Mouse (Mus musculus) kidney, embryonic 15.5 days (tissue): ENCODE measurements at regions not wholly inside any gene's neighbourhood (a gene's known extent, or its start where the extent isn't known, plus 50 kb on each side); places are given as distances from the start of the nearest gene placed in this dataset.

Experiments
- ATAC-seq: fragments of 200-750 bp; cut with Nextera tagmentation; replicated peaks from 2 replicates; pipeline ENCODE4 v1.8.0; 2017; ENCODE audit warnings: moderate TSS enrichment; ENCODE audit not compliant: low FRiP score
- H3K27ac ChIP-seq: fragments of 300-500 bp; sonication (generic); 2 replicates; pipeline ENCODE4 v1.5.1; 2015; ENCODE audit warnings: mild to moderate bottlenecking, inconsistent platforms
- H3K27me3 ChIP-seq: fragments of 300-500 bp; sonication (generic); 2 replicates; pipeline ENCODE4 v1.6.1; 2015; ENCODE audit warnings: inconsistent platforms
- H3K36me3 ChIP-seq: fragments of 300-500 bp; sonication (generic); 2 replicates; pipeline ENCODE4 v1.6.1; 2015; ENCODE audit warnings: inconsistent platforms
- H3K4me1 ChIP-seq: fragments of 300-500 bp; sonication (generic); 2 replicates; pipeline ENCODE4 v1.6.1; 2015; ENCODE audit warnings: inconsistent platforms
- H3K4me2 ChIP-seq: fragments of 300-500 bp; sonication (generic); 2 replicates; pipeline ENCODE4 v1.6.1; 2015; ENCODE audit warnings: moderate library complexity, mild to moderate bottlenecking, inconsistent platforms
- H3K4me3 ChIP-seq: fragments of 300-500 bp; sonication (generic); replicated peaks from 2 replicates; pipeline ENCODE4 v1.5.1; 2015; ENCODE audit warnings: mild to moderate bottlenecking, inconsistent platforms
- H3K9ac ChIP-seq: fragments of 300-500 bp; sonication (generic); 2 replicates; pipeline ENCODE4 v1.6.1; 2015; ENCODE audit warnings: mild to moderate bottlenecking, inconsistent platforms
- H3K9me3 ChIP-seq: fragments of 300-500 bp; sonication (generic); replicated peaks from 2 replicates; pipeline ENCODE4 v1.6.1; 2016; ENCODE audit warnings: inconsistent platforms
- WGBS: fragments of 180-500 bp; shearing (Covaris S2); methylation state at CpG from one replicate; pipeline ENCODE4 v1.1.7; 2015; ENCODE audit warnings: mixed read lengths; 5-methylcytosine and 5-hydroxymethylcytosine counted together

DNA sequence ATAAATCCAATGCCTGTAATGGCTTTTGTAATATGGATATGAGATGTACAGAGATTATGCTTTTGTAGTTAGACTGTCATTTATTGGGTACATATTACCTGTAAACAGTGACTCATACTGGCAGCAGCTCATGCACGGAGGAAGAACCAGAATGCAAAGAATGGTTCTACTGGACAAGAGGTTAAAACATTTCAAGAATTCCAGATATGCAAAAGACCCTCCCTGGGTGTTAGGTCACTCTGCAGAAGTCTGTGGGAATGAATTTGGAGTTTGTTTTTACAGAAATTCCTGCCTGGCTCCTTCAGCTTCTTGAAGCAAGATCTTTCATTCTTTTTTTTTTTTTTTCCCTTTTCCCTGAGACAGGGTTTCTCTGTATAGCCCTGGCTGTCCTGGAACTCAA lies 276.7 kb downstream of the Wdr20rt start:
- Histone ChIP-seq H3K9me3 (no peaks in the 10 kb centered on the region), H3K4me2 (no peak overlapping the region), H3K4me3 (no peak overlapping the region), H3K27me3 (no peaks in the 10 kb centered on the region), H3K36me3 (no peaks in the 10 kb centered on the region), H3K4me1 (no peaks in the 10 kb centered on the region), H3K9ac (no peak overlapping the region), H3K27ac (no peak overlapping the region)
- no peak for ATAC-seq
- WGBS = 45% methylated on average over 1 of the region's 1 CpGs

DNA sequence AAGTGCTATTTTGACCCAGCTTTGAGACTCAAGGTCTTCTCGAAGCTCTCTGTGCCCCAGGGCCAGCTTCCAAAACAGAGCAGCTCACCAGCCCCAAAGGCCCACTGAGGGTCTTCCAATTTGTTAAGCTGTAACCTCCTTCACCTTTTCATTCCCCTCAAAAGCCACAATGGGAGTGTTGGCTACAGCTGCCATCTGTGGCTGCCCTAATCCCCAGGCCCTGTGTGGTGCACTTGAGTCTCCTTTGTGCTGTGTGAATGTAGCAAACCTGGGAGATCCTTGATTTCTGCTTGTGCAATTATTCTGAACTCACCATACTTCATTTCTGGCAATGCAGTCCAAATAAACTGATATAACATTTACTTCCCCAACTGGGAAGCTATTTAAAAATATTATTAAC lies 287.8 kb downstream of the Wdr20rt start:
- no peaks in the 10 kb centered on the region for H3K27me3 ChIP-seq
- no peaks in the 10 kb centered on the region for H3K9me3 ChIP-seq
- 87% methylated on average over 1 of the region's 1 CpGs for WGBS
- H3K4me2 ChIP-seq = no peak overlapping the region
- no peak for ATAC-seq
- H3K27ac ChIP-seq = no peak overlapping the region
- no peak overlapping the region for H3K9ac ChIP-seq
- no peaks in the 10 kb centered on the region for H3K36me3 ChIP-seq
- no peaks in the 10 kb centered on the region for H3K4me1 ChIP-seq
- no peak overlapping the region for H3K4me3 ChIP-seq

DNA sequence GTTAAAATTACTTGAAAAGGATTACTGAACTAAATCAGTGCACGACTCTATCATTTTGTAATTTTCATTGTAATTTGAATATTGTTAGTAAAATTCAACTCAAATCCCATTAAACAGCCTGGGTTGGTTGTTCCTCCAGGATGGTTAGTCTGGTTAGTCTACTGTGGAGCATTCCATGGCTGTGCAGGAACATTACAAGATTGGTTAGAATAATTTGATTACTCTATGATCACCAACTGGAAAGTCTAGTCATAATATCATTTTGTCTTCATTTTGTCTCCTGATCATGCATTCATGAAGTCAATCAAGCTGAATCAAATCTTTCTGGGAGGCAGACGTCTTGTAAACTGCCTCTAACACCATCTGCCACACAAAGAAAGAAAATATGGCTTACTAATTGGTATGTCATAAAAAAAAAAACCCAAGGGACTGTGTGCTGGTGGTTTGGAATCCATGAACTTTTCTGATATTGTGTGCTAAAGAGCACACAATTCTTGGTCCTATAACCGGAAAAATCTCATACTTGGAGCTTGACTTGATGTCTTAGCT lies 308.9 kb downstream of the Wdr20rt start:
- H3K9ac ChIP-seq = no peak overlapping the region
- no peak for ATAC-seq

DNA sequence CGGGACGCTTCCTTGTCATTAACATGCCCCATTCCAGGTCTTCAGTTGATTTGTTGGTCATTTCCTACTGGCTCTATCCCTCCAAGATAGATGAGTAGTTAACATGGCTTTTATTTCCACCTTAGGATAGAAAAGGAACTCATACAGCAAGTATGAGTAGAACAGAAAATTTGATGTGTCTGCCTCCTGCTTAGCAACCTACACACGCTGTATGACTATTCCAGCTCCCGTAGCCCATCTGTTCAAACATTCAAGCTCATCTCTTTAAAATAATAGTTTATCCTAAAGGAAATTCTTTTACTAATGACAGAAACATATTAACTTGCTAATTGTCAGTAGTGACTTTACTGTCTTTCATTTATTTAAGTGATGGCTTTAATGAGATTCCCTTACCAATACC lies 323.0 kb downstream of the Wdr20rt start:
- ATAC-seq = no peak
- H3K36me3 ChIP-seq = no peaks in the 10 kb centered on the region
- H3K27me3 ChIP-seq = no peaks in the 10 kb centered on the region
- WGBS = 91% methylated on average over 4 of the region's 4 CpGs
- no peak overlapping the region for H3K9ac ChIP-seq
- no peak overlapping the region for H3K27ac ChIP-seq
- H3K4me2 ChIP-seq = no peak overlapping the region
- no peak overlapping the region for H3K4me3 ChIP-seq
- no peaks in the 10 kb centered on the region for H3K9me3 ChIP-seq
- no peaks in the 10 kb centered on the region for H3K4me1 ChIP-seq

More for the DNA sequence above, 308.9 kb downstream of the Wdr20rt start:
- H3K36me3 ChIP-seq = no peaks in the 10 kb centered on the region
- WGBS = 77% methylated on average over 3 of the region's 3 CpGs
- no peaks in the 10 kb centered on the region for H3K9me3 ChIP-seq
- no peak overlapping the region for H3K27ac ChIP-seq
- H3K4me1 ChIP-seq = no peaks in the 10 kb centered on the region
- H3K4me3 ChIP-seq = no peak overlapping the region
- no peak overlapping the region for H3K4me2 ChIP-seq
- H3K27me3 ChIP-seq = no peaks in the 10 kb centered on the region

DNA sequence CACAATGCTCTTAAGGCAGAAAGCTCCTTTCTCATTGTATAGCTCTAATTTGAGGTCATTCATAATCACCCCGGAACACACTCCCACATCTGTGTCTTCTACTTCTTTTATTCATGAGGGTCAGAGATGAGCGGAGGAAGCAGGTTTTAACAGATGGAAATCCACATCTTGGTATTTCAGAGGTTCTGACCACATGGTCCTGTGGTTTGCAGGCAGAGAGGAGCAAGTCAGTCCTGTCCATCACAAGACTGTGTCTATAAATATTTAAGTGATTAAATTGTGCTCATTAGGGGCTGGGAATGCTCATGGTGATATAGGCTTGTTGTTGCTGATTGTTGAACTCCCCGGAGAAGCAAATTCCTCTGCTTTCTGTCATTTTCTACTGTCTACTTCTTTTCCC lies 326.9 kb downstream of the Wdr20rt start:
- Histone ChIP-seq H3K4me1 (no peaks in the 10 kb centered on the region), H3K27me3 (no peaks in the 10 kb centered on the region), H3K27ac (no peak overlapping the region), H3K4me3 (no peak overlapping the region), H3K9me3 (no peaks in the 10 kb centered on the region), H3K9ac (no peak overlapping the region), H3K36me3 (no peaks in the 10 kb centered on the region), H3K4me2 (no peak overlapping the region)
- whole genome bisulfite sequencing = 93% methylated on average over 3 of the region's 3 CpGs
- ATAC-seq = no peak

DNA sequence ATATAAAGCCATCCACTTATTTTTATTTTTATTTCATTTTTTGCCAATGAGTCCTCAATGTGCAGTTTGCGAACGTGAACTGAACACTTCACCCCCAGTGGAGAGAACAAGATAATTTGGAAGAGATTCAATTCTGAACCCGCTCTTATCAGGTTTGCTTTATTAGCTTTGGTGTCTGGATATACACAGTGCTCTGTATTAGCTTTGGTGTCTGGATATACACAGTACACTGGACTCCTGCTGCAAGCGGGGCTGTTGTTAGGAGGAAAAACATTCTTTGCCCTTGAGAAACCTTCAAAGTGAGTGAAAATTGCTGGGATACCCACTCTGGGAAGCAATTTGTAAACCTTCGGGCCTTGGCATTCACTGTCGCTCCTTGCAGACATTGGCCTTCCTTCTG lies 333.7 kb downstream of the Wdr20rt start:
- no peak overlapping the region for H3K9ac ChIP-seq
- no peaks in the 10 kb centered on the region for H3K27me3 ChIP-seq
- no peak for ATAC-seq
- H3K36me3 ChIP-seq = no peaks in the 10 kb centered on the region
- WGBS = 85% methylated on average over 6 of the region's 6 CpGs
- no peaks in the 10 kb centered on the region for H3K4me1 ChIP-seq
- H3K9me3 ChIP-seq = no peaks in the 10 kb centered on the region
- no peak overlapping the region for H3K4me3 ChIP-seq
- no peak overlapping the region for H3K27ac ChIP-seq
- no peak overlapping the region for H3K4me2 ChIP-seq

DNA sequence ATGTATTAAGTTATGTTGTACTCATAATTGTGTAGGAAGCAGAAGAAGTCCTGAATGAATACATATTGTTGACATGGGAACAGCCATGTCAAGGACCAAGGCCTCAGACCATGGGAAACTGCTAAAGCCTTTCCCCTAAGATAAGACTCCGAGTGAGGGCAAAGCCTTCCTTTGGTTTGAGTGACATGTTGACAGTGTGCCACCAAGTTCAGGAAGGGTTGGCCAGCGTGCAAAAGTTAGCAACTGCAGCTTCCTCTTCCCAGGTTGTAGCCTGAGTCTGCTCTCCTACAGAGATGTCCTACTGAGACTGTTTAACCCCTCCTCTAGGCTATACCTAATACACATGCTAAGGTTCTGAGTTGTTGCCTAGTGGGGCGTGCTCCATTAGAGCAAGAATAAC lies 334.5 kb downstream of the Wdr20rt start:
- no peak for ATAC-seq
- no peak overlapping the region for H3K9ac ChIP-seq
- no peaks in the 10 kb centered on the region for H3K36me3 ChIP-seq
- 77% methylated on average over 3 of the region's 3 CpGs for WGBS
- H3K27me3 ChIP-seq = no peaks in the 10 kb centered on the region
- H3K4me2 ChIP-seq = no peak overlapping the region
- no peaks in the 10 kb centered on the region for H3K4me1 ChIP-seq
- H3K9me3 ChIP-seq = no peaks in the 10 kb centered on the region
- no peak overlapping the region for H3K4me3 ChIP-seq
- no peak overlapping the region for H3K27ac ChIP-seq

DNA sequence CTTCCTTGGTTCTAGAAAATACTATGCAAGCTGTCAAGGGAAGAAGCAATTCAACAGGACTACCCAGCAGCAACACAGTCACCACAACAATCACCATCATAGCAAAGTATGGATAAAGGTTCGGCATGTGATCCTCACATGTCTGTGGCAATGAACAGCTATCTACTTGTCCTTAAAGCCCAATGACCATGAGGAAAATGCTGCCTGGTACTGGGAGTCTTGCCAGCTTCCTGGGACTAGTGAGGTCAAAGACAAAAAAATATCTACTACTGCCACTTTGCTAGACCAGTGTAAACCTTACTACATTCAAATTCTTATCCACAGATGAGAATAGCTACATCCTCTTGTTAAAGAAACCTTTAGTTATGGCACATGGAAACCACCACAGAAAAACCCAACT lies 346.3 kb downstream of the Wdr20rt start:
- ATAC-seq = no peak
- 91% methylated on average over 1 of the region's 1 CpGs for WGBS
- no peak overlapping the region for H3K9ac ChIP-seq
- H3K27me3 ChIP-seq = no peaks in the 10 kb centered on the region
- H3K36me3 ChIP-seq = no peaks in the 10 kb centered on the region
- no peak overlapping the region for H3K4me3 ChIP-seq
- H3K27ac ChIP-seq = no peak overlapping the region
- no peak overlapping the region for H3K4me2 ChIP-seq
- no peaks in the 10 kb centered on the region for H3K9me3 ChIP-seq
- no peaks in the 10 kb centered on the region for H3K4me1 ChIP-seq

DNA sequence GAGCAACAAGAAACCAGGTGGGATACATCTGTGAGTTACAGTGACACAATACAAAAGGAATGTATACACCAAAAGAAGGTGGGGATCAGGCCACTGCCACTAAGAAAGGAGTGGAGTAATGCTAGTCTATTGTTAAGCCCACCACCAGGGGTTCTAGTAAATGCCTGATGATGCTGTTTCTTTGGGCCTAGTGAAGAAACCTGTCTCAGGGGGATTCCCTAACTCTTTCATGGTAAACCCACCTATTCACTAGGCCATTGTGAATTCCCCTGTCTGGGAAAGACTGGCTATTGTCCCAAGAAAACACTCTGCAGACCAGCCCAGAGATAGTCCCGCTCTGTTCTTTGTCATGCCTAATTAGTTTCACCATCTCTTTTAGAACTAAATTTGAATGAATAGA lies 368.2 kb downstream of the Wdr20rt start:
- Histone ChIP-seq H3K9ac (no peak overlapping the region), H3K9me3 (no peaks in the 10 kb centered on the region), H3K4me1 (no peaks in the 10 kb centered on the region), H3K4me2 (no peak overlapping the region), H3K36me3 (no peaks in the 10 kb centered on the region), H3K27ac (no peak overlapping the region), H3K4me3 (no peak overlapping the region), H3K27me3 (no peaks in the 10 kb centered on the region)
- ATAC-seq = no peak
- 57% methylated on average over 1 of the region's 1 CpGs for WGBS

DNA sequence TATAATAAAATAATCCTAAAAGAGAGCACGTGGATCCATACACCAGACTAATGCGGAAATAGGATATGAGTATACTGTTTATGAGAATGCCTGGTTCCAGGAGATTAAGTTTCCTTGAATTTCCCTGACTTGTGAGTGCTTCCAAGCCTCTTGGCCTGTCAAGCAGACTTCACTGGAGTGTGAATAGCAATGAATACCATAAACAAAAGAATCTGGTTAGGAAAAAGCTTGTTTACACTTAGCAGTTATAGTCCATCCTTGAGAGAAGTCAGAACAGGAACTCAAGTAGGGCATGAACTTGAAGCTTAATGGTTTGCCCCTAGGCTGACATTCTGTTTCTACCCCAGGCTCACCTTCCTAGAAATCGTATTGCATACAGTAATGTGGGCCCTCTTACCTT lies 368.8 kb downstream of the Wdr20rt start:
- Histone ChIP-seq H3K9ac (no peak overlapping the region), H3K4me2 (no peak overlapping the region), H3K9me3 (no peaks in the 10 kb centered on the region), H3K36me3 (no peaks in the 10 kb centered on the region), H3K27ac (no peak overlapping the region), H3K27me3 (no peaks in the 10 kb centered on the region), H3K4me1 (no peaks in the 10 kb centered on the region), H3K4me3 (no peak overlapping the region)
- 73% methylated on average over 3 of the region's 3 CpGs for WGBS
- no peak for ATAC-seq

DNA sequence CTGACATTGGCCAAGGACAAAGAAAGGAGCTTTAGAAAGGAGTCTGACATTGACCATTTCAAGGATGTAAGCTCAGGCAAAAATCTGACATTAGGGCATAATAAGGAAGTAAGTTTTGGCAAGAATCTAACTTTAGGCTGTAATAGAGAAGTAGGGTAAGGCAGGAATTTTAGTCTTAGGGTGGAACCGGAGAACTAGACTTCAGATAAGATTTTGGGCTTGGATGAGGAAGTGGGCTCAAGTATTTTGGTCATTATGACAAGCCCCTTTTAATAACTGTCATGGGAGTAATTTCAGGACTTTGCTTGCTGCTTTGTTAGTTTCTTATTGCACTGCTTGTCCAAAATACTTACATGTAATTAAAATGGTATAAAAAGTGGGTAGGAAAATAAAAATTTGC lies 418.9 kb downstream of the Wdr20rt start:
- no peaks in the 10 kb centered on the region for H3K27me3 ChIP-seq
- WGBS = 82% methylated on average over 1 of the region's 1 CpGs
- ATAC-seq = no peak
- no peak overlapping the region for H3K4me2 ChIP-seq
- no peaks in the 10 kb centered on the region for H3K36me3 ChIP-seq
- H3K27ac ChIP-seq = no peak overlapping the region
- no peak overlapping the region for H3K4me3 ChIP-seq
- H3K9me3 ChIP-seq = no peaks in the 10 kb centered on the region
- H3K9ac ChIP-seq = no peak overlapping the region
- no peaks in the 10 kb centered on the region for H3K4me1 ChIP-seq

DNA sequence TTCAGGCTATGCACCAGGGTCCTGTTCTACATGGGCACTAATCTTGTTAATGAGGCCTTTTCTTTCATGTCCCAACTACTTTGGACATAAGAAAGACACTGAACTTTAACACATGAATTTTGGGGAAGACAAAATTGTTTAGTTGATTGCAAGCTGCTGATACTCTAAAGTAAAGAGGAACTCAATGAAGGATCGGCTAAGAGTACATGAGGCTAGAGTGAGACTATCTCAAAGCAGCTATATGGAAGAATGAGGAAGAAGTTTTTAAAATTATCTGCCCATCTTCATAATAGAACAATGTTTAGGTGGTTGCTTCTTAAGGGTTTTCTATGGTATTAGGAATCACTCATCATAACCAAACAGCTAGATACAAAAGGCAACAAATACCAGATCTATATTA lies 431.5 kb downstream of the Wdr20rt start:
- Histone ChIP-seq H3K9ac (no peak overlapping the region), H3K27ac (no peak overlapping the region), H3K9me3 (no peaks in the 10 kb centered on the region), H3K4me3 (no peak overlapping the region), H3K4me2 (no peak overlapping the region), H3K36me3 (no peaks in the 10 kb centered on the region), H3K27me3 (no peaks in the 10 kb centered on the region), H3K4me1 (no peaks in the 10 kb centered on the region)
- 94% methylated on average over 1 of the region's 1 CpGs for WGBS
- ATAC-seq = no peak

DNA sequence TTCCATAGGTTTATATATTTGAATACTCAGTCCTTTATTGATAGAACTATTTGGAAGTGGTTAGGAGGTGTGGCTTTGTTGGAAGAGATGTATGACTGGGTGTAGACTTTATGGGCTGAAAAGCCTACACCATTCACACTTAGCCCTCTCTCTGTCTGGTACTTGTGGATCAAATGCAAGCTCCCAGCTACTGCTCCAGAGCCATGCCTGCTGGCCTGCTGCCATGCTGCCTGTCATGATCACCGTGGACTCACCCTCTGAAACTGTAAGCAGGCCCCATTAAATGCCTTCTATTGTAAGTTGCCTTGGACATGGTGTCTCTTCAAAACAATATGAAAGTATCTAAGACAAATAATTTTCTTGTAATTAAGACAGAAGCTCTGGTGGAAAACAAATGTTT lies 446.4 kb downstream of the Wdr20rt start:
- no peak overlapping the region for H3K27ac ChIP-seq
- H3K4me3 ChIP-seq = no peak overlapping the region
- WGBS = 71% methylated on average over 1 of the region's 1 CpGs
- no peak for ATAC-seq
- no peaks in the 10 kb centered on the region for H3K27me3 ChIP-seq
- no peak overlapping the region for H3K9ac ChIP-seq
- H3K9me3 ChIP-seq = no peaks in the 10 kb centered on the region
- H3K36me3 ChIP-seq = no peaks in the 10 kb centered on the region
- no peak overlapping the region for H3K4me2 ChIP-seq
- H3K4me1 ChIP-seq = no peaks in the 10 kb centered on the region
